Mouse (Mus musculus) kidney, postnatal 0 days (tissue): Measurements from ENCODE around the gene Ttc38. TPM values are rescaled to one million over a fixed set of nuclear protein-coding genes. Genes with fewer than 3 reads are reported as not detected.

Experiments used
- ATAC-seq: fragments of 200-750 bp; cut with Nextera tagmentation; replicated peaks from 2 replicates; pipeline ENCODE4 v1.8.0; 2017; ENCODE audit warnings: low read depth, moderate number of reproducible peaks, moderate TSS enrichment, moderate library complexity; ENCODE audit not compliant: low FRiP score
- DNase-seq: peaks from one replicate; pipeline ENCODE4 v3.0.0-alpha.2; 2016; ENCODE audit warnings: low spot score
- H3K27ac ChIP-seq: fragments of 300-500 bp; sonication (generic); 2 replicates; pipeline ENCODE4 v1.5.1; 2014; ENCODE audit warnings: mild to moderate bottlenecking
- H3K27me3 ChIP-seq: fragments of 300-500 bp; sonication (generic); 2 replicates; pipeline ENCODE4 v1.6.1; 2014; ENCODE audit warnings: low read length, mixed read lengths; ENCODE audit not compliant: insufficient read depth
- H3K36me3 ChIP-seq: fragments of 300-500 bp; sonication (generic); 2 replicates; pipeline ENCODE4 v1.6.1; 2014; ENCODE audit warnings: low read length, mixed read lengths; ENCODE audit not compliant: insufficient read depth
- H3K4me1 ChIP-seq: fragments of 300-500 bp; sonication (generic); replicated peaks from 2 replicates; pipeline ENCODE4 v1.6.1; 2014; ENCODE audit warnings: antibody characterized with exemption, low read length, mixed read lengths; ENCODE audit not compliant: insufficient read depth
- H3K4me2 ChIP-seq: fragments of 300-500 bp; sonication (generic); 2 replicates; pipeline ENCODE4 v1.6.1; 2014; ENCODE audit warnings: mild to moderate bottlenecking, low read length, moderate library complexity, mixed read lengths
- H3K4me3 ChIP-seq: fragments of 300-500 bp; sonication (generic); replicated peaks from 2 replicates; pipeline ENCODE4 v1.5.1; 2014; ENCODE audit warnings: low read depth, low read length
- H3K9ac ChIP-seq: fragments of 300-500 bp; sonication (generic); 2 replicates; pipeline ENCODE4 v1.6.1; 2014; ENCODE audit warnings: low read depth, low read length
- H3K9me3 ChIP-seq: fragments of 300-500 bp; sonication (generic); replicated peaks from 2 replicates; pipeline ENCODE4 v1.6.1; 2016; ENCODE audit warnings: low read length, inconsistent platforms, mixed read lengths
- CTCF ChIP-seq: IDR thresholded peaks from 2 replicates; pipeline ENCODE4 v1.5.1; 2016; ENCODE audit warnings: antibody characterized with exemption, low read depth, mild to moderate bottlenecking, moderate library complexity
- WGBS: fragments of 180-500 bp; shearing (Covaris S2); extraction: QIAGEN DNeasy Blood & Tissue Kit; methylation state at CpG from one replicate; pipeline ENCODE4 v1.1.7; 2014; 5-methylcytosine and 5-hydroxymethylcytosine counted together
- polyA plus RNA-seq: library from polyadenylated mRNA; unstranded; fragments of >200 nt; fragmentation: Nextera tagmentation; extraction: Ambion mirVana; gene quantifications from 2 replicates; pipeline ENCODE4 v1.2.1, GENCODE M21; 2015

Gene Ttc38
- polyA plus RNA-seq, 1 experiment from 2014 or later = 8.7 TPM

DNA sequence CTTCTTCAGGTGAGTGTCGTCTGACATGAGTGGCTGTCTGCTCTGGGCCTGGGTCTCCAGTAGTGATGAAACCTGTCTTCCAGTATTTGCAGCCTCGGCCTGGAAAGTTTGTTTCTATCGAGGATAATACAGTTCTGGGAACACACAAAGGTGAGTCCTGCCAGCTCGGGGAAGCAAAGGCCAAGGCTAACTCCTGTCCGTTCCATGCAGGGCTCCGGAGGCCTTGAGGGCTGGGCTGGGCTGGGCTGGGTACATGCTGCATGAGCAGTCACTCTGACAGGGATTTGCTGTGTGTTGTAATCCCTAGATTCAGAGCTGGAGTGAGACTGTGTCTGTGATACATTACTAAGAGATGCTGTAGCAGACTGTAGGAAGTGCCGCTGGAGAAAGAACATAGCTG, 61.8 kb downstream of the Ttc38 start:
- TF ChIP-seq CTCF = no peak
- peaks cover 77% of the 10 kb centered on the region for H3K36me3 ChIP-seq
- 94% methylated on average over 7 of the region's 7 CpGs for WGBS
- no peak overlapping the region for H3K4me2 ChIP-seq
- no peak overlapping the region for H3K27ac ChIP-seq
- DNase-seq (no peak), ATAC-seq (no peak)
- H3K9me3 ChIP-seq = no peaks in the 10 kb centered on the region
- no peak overlapping the region for H3K9ac ChIP-seq
- H3K4me3 ChIP-seq = no peak overlapping the region
- no peaks in the 10 kb centered on the region for H3K4me1 ChIP-seq
- H3K27me3 ChIP-seq = no peaks in the 10 kb centered on the region

DNA sequence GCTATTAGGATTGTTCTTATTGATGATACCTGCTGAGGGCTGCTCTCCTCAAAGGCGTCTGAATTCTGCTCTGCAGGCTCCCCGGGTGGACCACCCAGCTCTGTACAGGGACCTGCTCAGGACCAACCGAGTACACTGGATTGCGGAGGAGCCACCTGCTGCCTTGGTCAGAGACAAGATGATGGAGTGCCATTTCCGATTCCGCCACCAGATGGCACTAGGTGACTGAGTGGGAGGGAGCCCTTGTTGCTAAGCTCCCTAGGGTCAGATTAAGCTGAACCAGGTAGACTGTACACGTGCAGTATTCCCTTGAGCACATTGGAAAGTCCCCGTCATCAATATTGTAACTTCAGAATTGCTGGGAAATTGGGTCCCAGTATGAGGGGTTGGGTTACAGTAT, 64.2 kb downstream of the Ttc38 start:
- ATAC-seq (peak; percentile 43), DNase-seq (peak; percentile 78)
- Histone ChIP-seq H3K4me2 (no peak overlapping the region), H3K4me1 (no peaks in the 10 kb centered on the region), H3K27ac (no peak overlapping the region), H3K9me3 (no peaks in the 10 kb centered on the region), H3K36me3 (peaks cover 67% of the 10 kb centered on the region), H3K27me3 (no peaks in the 10 kb centered on the region), H3K9ac (no peak overlapping the region), H3K4me3 (no peak overlapping the region)
- TF ChIP-seq CTCF = peak; percentile 95
- 19% methylated on average over 8 of the region's 8 CpGs for WGBS

DNA sequence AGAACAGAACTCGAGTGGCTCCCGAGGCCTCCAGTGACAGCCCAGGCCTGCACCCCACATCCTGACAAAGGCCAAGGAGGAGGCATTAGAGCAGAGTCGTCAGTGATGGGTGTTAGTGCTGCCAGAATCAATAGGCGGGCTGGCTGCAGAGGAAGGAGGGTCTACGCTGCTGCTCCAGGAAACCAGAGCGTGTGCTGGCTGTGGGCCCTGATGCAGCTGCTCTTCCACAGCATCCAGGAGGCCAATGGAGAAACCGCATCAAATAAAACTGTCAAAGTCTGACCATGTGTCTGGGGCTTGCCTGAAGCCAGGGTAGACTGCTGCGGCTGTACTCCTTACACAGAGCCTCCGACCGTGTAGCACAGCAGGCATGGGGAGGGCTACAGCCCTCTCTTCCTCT, 65.0 kb downstream of the Ttc38 start:
- H3K36me3 ChIP-seq = peaks cover 63% of the 10 kb centered on the region
- H3K27me3 ChIP-seq = no peaks in the 10 kb centered on the region
- ATAC-seq (no peak), DNase-seq (no peak)
- no peaks in the 10 kb centered on the region for H3K4me1 ChIP-seq
- H3K27ac ChIP-seq = no peak overlapping the region
- no peak overlapping the region for H3K4me2 ChIP-seq
- H3K9ac ChIP-seq = no peak overlapping the region
- 64% methylated on average over 10 of the region's 10 CpGs for WGBS
- TF ChIP-seq CTCF = no peak
- no peaks in the 10 kb centered on the region for H3K9me3 ChIP-seq
- no peak overlapping the region for H3K4me3 ChIP-seq

DNA sequence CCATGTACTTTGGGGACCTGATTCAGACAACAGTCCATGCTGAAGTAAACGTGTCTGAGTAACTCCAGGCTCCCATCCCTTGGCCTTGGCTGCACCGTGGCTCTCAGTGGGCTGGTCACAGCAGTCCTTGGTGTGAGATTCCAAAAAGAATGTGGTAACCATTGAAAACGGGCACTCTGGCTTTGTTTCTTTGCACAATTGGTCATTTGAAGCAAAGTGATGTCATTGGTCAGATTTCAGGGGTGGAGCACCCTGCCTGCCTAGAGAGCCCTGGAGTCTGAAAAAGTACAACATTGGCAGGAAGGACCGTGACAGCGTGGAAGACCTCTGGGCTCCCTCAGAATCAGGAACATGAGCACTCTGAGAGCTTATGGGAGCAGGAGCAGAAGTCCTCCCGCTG, 67.3 kb downstream of the Ttc38 start:
- WGBS = 65% methylated on average over 6 of the region's 6 CpGs
- no peak overlapping the region for H3K4me2 ChIP-seq
- ATAC-seq (no peak), DNase-seq (no peak)
- H3K4me3 ChIP-seq = no peak overlapping the region
- no peaks in the 10 kb centered on the region for H3K27me3 ChIP-seq
- H3K9me3 ChIP-seq = no peaks in the 10 kb centered on the region
- H3K27ac ChIP-seq = no peak overlapping the region
- H3K4me1 ChIP-seq = no peaks in the 10 kb centered on the region
- no peak for TF ChIP-seq CTCF
- H3K9ac ChIP-seq = no peak overlapping the region
- peaks cover 43% of the 10 kb centered on the region for H3K36me3 ChIP-seq

DNA sequence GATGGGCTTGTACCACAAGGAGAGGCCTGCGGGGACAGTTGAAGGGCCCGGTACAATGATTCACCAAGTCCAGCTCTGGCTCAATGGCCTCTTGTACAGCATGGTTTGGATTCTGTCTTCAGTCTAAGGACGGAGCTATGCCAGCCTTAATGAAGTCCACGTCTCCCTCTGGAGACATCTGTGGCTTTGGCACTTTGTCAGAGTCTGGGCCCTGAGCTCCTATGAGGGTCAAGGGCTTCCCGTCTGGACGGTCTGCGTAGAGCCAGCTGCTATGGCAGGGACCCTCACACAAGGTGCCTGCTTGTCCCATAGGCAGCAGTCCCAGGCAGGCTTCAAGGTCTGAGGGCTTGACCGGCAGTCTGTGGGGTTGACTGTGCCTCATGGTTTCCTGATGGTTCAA, 68.2 kb downstream of the Ttc38 start:
- WGBS = 82% methylated on average over 8 of the region's 8 CpGs
- no peak for TF ChIP-seq CTCF
- Histone ChIP-seq H3K27ac (no peak overlapping the region), H3K4me2 (no peak overlapping the region), H3K27me3 (no peaks in the 10 kb centered on the region), H3K9ac (no peak overlapping the region), H3K36me3 (peaks cover 36% of the 10 kb centered on the region), H3K9me3 (no peaks in the 10 kb centered on the region), H3K4me1 (no peaks in the 10 kb centered on the region), H3K4me3 (no peak overlapping the region)
- ATAC-seq (no peak), DNase-seq (no peak)

DNA sequence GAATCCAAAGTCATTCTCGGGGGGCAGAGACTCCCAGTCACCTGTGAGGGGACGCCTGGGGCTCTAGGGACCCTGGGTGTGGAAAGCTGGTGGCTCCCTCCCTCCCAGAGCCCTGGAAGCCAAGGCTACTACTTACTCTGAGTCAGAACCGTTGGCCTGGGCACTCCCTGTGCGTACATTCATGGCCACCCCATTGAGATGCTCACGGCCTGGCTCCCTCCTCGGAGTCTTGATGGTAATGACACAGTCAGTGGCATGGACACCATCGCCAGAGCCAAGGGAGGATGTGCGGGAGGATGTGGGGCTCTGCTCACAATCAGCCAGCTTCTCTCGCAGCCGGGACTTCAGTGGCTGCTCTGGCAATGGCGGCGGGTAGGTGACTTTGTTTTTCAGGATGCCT, 68.7 kb downstream of the Ttc38 start:
- Histone ChIP-seq H3K9me3 (no peaks in the 10 kb centered on the region), H3K27ac (no peak overlapping the region), H3K9ac (no peak overlapping the region), H3K27me3 (no peaks in the 10 kb centered on the region), H3K4me3 (no peak overlapping the region), H3K36me3 (peaks cover 31% of the 10 kb centered on the region), H3K4me1 (no peaks in the 10 kb centered on the region), H3K4me2 (no peak overlapping the region)
- TF ChIP-seq CTCF = no peak
- DNase-seq = no peak
- ATAC-seq = no peak
- WGBS = 77% methylated on average over 12 of the region's 12 CpGs

DNA sequence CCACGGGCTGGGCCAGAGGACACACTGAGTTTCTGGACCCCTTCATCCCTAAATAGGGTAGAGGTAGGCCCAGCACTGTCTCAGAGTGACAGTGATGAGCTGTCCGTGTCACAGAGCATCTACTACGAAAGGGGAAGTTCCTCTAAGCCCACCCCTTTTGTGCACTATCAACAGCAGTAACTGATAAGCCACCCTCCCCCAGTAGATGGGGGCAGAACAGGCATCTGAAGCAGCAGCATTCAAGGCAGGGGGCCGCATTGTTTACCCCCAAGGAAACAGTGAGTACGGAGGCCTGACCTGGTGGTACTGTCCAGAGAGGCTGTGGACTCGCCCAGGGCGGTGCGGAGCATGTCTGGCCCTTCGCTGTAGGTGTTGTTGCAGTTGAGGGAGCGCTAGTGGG, 70.4 kb downstream of the Ttc38 start:
- Histone ChIP-seq H3K9ac (no peak overlapping the region), H3K9me3 (no peaks in the 10 kb centered on the region), H3K4me3 (no peak overlapping the region), H3K4me1 (no peaks in the 10 kb centered on the region), H3K27me3 (no peaks in the 10 kb centered on the region), H3K27ac (no peak overlapping the region), H3K4me2 (no peak overlapping the region), H3K36me3 (peaks cover 18% of the 10 kb centered on the region)
- no peak for ATAC-seq
- DNase-seq = no peak
- no peak for TF ChIP-seq CTCF
- 89% methylated on average over 10 of the region's 10 CpGs for WGBS
